Mouse (Mus musculus): ENCODE measurements at regions not wholly inside any gene's neighbourhood (a gene's known extent, or its start where the extent isn't known, plus 50 kb on each side); places are given as distances from the start of the nearest gene placed in this dataset.

DNA sequence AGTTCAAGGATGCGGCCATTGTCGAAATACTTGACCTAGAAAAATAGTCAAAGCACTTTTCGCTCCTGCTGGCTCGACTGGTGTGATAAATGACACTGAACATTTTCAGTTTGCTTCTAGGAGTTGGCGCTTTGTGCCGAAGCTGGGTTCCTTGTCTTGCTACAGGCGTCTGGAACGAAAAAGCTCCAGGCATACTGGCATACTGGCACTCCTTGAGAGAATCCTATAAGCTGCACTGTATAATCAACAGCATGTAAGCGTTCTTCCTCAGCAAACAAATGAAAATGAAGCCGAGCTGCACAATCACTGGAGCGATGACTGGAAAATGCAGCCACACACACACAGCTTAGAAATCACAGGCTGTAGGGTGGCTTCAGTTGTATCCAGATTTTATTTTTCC is 464.9 kb upstream of the Gm10295 start:
- TF ChIP-seq CTCF (IDR thresholded peaks at IDR 0.05; ENCODE audit: low read depth) = no peak
- no peak for TF ChIP-seq EP300 (IDR thresholded peaks at IDR 0.05; ENCODE audit: low read depth)
